In the genomic region with DNA sequence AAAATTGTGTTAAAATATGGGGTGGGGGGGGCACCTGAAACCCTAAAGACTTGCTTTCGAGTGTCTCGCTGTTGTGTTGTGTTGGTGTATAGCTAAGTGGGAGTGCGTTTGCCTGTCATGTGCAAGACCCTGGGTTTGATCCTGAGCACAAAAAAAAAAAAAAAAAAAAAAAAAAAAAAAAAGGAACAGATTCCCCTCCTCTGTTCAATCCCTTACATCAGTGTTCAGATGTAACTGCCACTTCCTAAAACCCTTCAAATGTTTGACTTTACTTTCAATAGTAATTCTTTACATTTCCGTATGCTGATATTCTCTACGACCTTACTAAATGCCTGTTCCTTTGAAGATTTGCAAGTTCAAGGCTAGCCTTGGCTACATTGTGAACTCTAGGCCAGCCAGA, we compare ENCODE assay signal across 8 mouse cellular contexts. TPM values are rescaled to one million over a fixed set of nuclear protein-coding genes. Genes with fewer than 3 reads are reported as not detected.
DNase-seq lines count a peak whose midpoint lies in the region; ATAC-seq and TF ChIP-seq lines count a peak whose summit lies in the region.

No protein-coding gene starts in this region.

- intact Hi-C loops in heart, adult 2 months (cut with DNase I) = no loop called here
- intact Hi-C loops in heart, postnatal 10 days (cut with DNase I) = no loop called here
- intact Hi-C loops in left cerebral cortex, postnatal 10 days (cut with DNase I) = no loop called here

- no peak for TF ChIP-seq RAD21 in CH12.LX (IDR thresholded peaks at IDR 0.05; ENCODE audit: low read depth, low read length)

- peak overlapping the region; percentile 57; the same call in 1 of the 2 replicates for H3K4me3 ChIP-seq in heart, adult 2 months
- H3K4me3 ChIP-seq in CH12.LX (replicated peaks in 1 of 3; ENCODE audit: low read depth in 2 of 3, low read length in 2 of 3, poor library complexity in 1 of 3) = peak overlapping the region; percentile 89 to 92 (median 91)
- peak overlapping the region; percentile 89 for H3K4me3 ChIP-seq in forebrain, postnatal 0 days (ENCODE audit: low read depth, low read length)
- H3K4me3 ChIP-seq in liver, embryonic 15.5 days (replicated peaks) = peak overlapping the region; percentile 95

- peaks cover 3% of the 10 kb centered on the region for H3K4me1 ChIP-seq in heart, adult 2 months (ENCODE audit: control insufficient read depth, insufficient read depth, low read length)
- H3K4me1 ChIP-seq in CH12.LX (ENCODE audit: control insufficient read depth in 1 of 2, insufficient read depth in 2 of 2) = peaks cover 21 to 78% of the 10 kb centered on the region in 2 experiments
- H3K4me1 ChIP-seq in forebrain, postnatal 0 days (ENCODE audit: insufficient read depth) = peaks cover 27% of the 10 kb centered on the region
- H3K4me1 ChIP-seq in liver, embryonic 15.5 days (replicated peaks) = peaks cover 35% of the 10 kb centered on the region

- no peak for ATAC-seq in forebrain, postnatal 0 days
- ATAC-seq in liver, embryonic 15.5 days (ENCODE audit: insufficient read depth) = no peak

- H3K9ac ChIP-seq in heart, adult 2 months (ENCODE audit: low read depth, low read length) = no peak overlapping the region
- peak overlapping the region; percentile 82 for H3K9ac ChIP-seq in CH12.LX (ENCODE audit: insufficient read depth, low read depth)
- peak overlapping the region; percentile 84 for H3K9ac ChIP-seq in forebrain, postnatal 0 days
- H3K9ac ChIP-seq in liver, embryonic 15.5 days = peak overlapping the region; percentile 88; the same call in 1 of the 2 replicates

- dilution Hi-C loops in CH12.LX (cut with MboI; ENCODE audit: extremely low pct_ligation_motif_present, extremely low pct_unique_long_range_greater_than_20kb, low sequenced_read_pairs) = no loop called here

- in situ Hi-C loops in CH12.LX (cut with MboI; ENCODE audit: low pct_ligation_motif_present, low pct_unique_long_range_greater_than_20kb, low sequenced_read_pairs) = loop anchor here (25.0 kb wide), 1 partner anchor 818 kb away; a partner anchor contains a TSS

- no peak for TF ChIP-seq POLR2A in heart, adult 2 months (IDR thresholded peaks at IDR 0.05; ENCODE audit: insufficient read depth, low read depth, low read length)
- no peak for TF ChIP-seq POLR2A in CH12.LX (IDR thresholded peaks at IDR 0.05; ENCODE audit: low read depth, low read length)

- WGBS in heart, adult 2 months = 68% methylated on average over 5 of the region's 5 CpGs
- WGBS in forebrain, postnatal 0 days = 76% methylated on average over 5 of the region's 5 CpGs
- WGBS in liver, embryonic 15.5 days (ENCODE audit: insufficient replicate concordance) = 55% methylated on average over 5 of the region's 5 CpGs

- H3K9me3 ChIP-seq in CH12.LX (replicated peaks; ENCODE audit: low read length) = no peaks in the 10 kb centered on the region
- no peaks in the 10 kb centered on the region for H3K9me3 ChIP-seq in forebrain, postnatal 0 days (ENCODE audit: low read length)
- no peaks in the 10 kb centered on the region for H3K9me3 ChIP-seq in liver, embryonic 15.5 days (replicated peaks)

- H3K4me2 ChIP-seq in CH12.LX (ENCODE audit: insufficient read depth, low read depth, poor library complexity, severe bottlenecking) = peak overlapping the region; percentile 98
- peak overlapping the region; percentile 76 for H3K4me2 ChIP-seq in forebrain, postnatal 0 days (ENCODE audit: low read depth)
- H3K4me2 ChIP-seq in liver, embryonic 15.5 days = peak overlapping the region; percentile 82

- no peaks in the 10 kb centered on the region for H3K27me3 ChIP-seq in heart, adult 2 months (ENCODE audit: control insufficient read depth, insufficient read depth, low read length)
- no peaks in the 10 kb centered on the region for H3K27me3 ChIP-seq in CH12.LX (replicated peaks)
- H3K27me3 ChIP-seq in forebrain, postnatal 0 days (ENCODE audit: insufficient read depth, low read length) = no peaks in the 10 kb centered on the region
- H3K27me3 ChIP-seq in liver, embryonic 15.5 days = no peaks in the 10 kb centered on the region

- peaks cover 2% of the 10 kb centered on the region; the same call in 1 of the 2 replicates for H3K79me2 ChIP-seq in heart, adult 2 months (replicated peaks; ENCODE audit: control insufficient read depth, insufficient read depth, low read length)
- peaks cover 57% of the 10 kb centered on the region for H3K79me2 ChIP-seq in CH12.LX (replicated peaks; ENCODE audit: control insufficient read depth, extremely low read depth, insufficient read depth, poor library complexity, severe bottlenecking)

- H3K36me3 ChIP-seq in heart, adult 2 months (ENCODE audit: control insufficient read depth, insufficient read depth, low read length) = peaks cover 3% of the 10 kb centered on the region; the same call in 1 of the 2 replicates
- peaks cover 16 to 45% of the 10 kb centered on the region in 2 experiments for H3K36me3 ChIP-seq in CH12.LX (replicated peaks in 1 of 2; ENCODE audit: control insufficient read depth in 1 of 2, insufficient read depth in 1 of 2, low read length in 1 of 2)
- no peaks in the 10 kb centered on the region for H3K36me3 ChIP-seq in forebrain, postnatal 0 days (ENCODE audit: insufficient read depth)
- H3K36me3 ChIP-seq in liver, embryonic 15.5 days (replicated peaks) = peaks cover 10% of the 10 kb centered on the region

- no peak for DNase-seq in heart, adult 2 months
- no peak for DNase-seq in heart, postnatal 10 days
- DNase-seq in CH12.LX (ENCODE audit: extremely low read depth) = no peak
- DNase-seq in forebrain, postnatal 0 days = no peak
- DNase-seq in thymus, postnatal 4 days = no peak
- no peak for DNase-seq in testis, postnatal 14 days (ENCODE audit: low spot score)
- no peak for DNase-seq in left cerebral cortex, postnatal 10 days (ENCODE audit: extremely low spot score in 1 of 2, low spot score in 2 of 2)

- TF ChIP-seq EP300 in heart, adult 2 months (IDR thresholded peaks at IDR 0.05; ENCODE audit: insufficient read depth, low read depth, low read length) = no peak
- TF ChIP-seq EP300 in CH12.LX (IDR thresholded peaks at IDR 0.05; ENCODE audit: low read length) = no peak

- no peak overlapping the region for H3K27ac ChIP-seq in heart, adult 2 months
- no peak overlapping the region for H3K27ac ChIP-seq in CH12.LX (ENCODE audit: insufficient read depth, low read depth)
- H3K27ac ChIP-seq in forebrain, postnatal 0 days (ENCODE audit: low read depth, low read length) = no peak overlapping the region
- no peak overlapping the region for H3K27ac ChIP-seq in liver, embryonic 15.5 days (replicated peaks)

- no peak for TF ChIP-seq CTCF in heart, adult 2 months (IDR thresholded peaks at IDR 0.05)
- TF ChIP-seq CTCF in CH12.LX (conservative IDR thresholded peaks at IDR 0.05 in 1 of 2, IDR thresholded peaks at IDR 0.05 in 1 of 2; ENCODE audit: low read depth in 2 of 2, low read length in 2 of 2) = no peak
- TF ChIP-seq CTCF in forebrain, postnatal 0 days (IDR thresholded peaks at IDR 0.05; ENCODE audit: low read depth) = no peak

TF ChIP-seq in CH12.LX, 34 proteins besides CTCF, POLR2A, EP300 and RAD21:
- TF ChIP-seq JUN (IDR thresholded peaks at IDR 0.05; ENCODE audit: insufficient read depth, low read depth, low read length) (no peak), ZNF384 (IDR thresholded peaks at IDR 0.05; ENCODE audit: low read depth, low read length) (peak; percentile 91)

RNA-seq across cellular contexts. Expression of a gene that starts 0.8 kb away (rescaled TPM):
- total RNA-seq in heart, adult 2 months (2021) = 10 to 100 TPM; 11.1 to 12.5 TPM
- polyA plus RNA-seq in heart, adult 2 months (2012; rRNA removed) = 7.3 and 8.6 TPM in 2 replicates
- 10 to 100 TPM; 23.9 to 24.2 TPM for total RNA-seq in heart, postnatal 10 days (2021)
- total RNA-seq in CH12.LX (2012; rRNA removed) (22.6 TPM in 2 replicates), CH12.LX (2014; rRNA removed) (25.0 and 27.0 TPM in 2 replicates)
- polyA plus RNA-seq in CH12.LX (2012; ENCODE audit: insufficient read length, low read depth) = 28.5 and 32.2 TPM in 2 replicates
- total RNA-seq in forebrain, postnatal 0 days (2014; rRNA removed) = 40.7 and 49.9 TPM in 2 replicates
- 33.2 and 52.9 TPM in 2 replicates for polyA plus RNA-seq in forebrain, postnatal 0 days (2015; fragmentation: Nextera tagmentation; extraction: Ambion mirVana)
- 11.2 TPM in 2 replicates for polyA plus RNA-seq in liver, embryonic 15.5 days (2015; fragmentation: Nextera tagmentation; extraction: Ambion mirVana)
- total RNA-seq in left cerebral cortex, postnatal 10 days (2021) = 10 to 100 TPM; 35.0 to 35.3 TPM

RNA-seq across cellular contexts. Expression of a gene that starts 0.9 kb away (rescaled TPM):
- total RNA-seq in heart, adult 2 months (2021) = 10 to 100 TPM; 37.7 to 42.4 TPM
- 26.1 and 32.2 TPM in 2 replicates for polyA plus RNA-seq in heart, adult 2 months (2012; rRNA removed)
- total RNA-seq in heart, postnatal 10 days (2021) = 10 to 100 TPM; 44.7 to 49.5 TPM
- 42.0 and 54.3 TPM in 2 replicates for total RNA-seq in CH12.LX (2012; rRNA removed)
- total RNA-seq in CH12.LX (2014; rRNA removed) = 65.9 and 66.4 TPM in 2 replicates
- 47.9 and 49.8 TPM in 2 replicates for polyA plus RNA-seq in CH12.LX (2012; ENCODE audit: insufficient read length, low read depth)
- 43.6 and 43.7 TPM in 2 replicates for total RNA-seq in forebrain, postnatal 0 days (2014; rRNA removed)
- 51.0 and 61.0 TPM in 2 replicates for polyA plus RNA-seq in forebrain, postnatal 0 days (2015; fragmentation: Nextera tagmentation; extraction: Ambion mirVana)
- polyA plus RNA-seq in liver, embryonic 15.5 days (2015; fragmentation: Nextera tagmentation; extraction: Ambion mirVana) = 27.5 and 28.9 TPM in 2 replicates
- 10 to 100 TPM; 25.2 to 29.2 TPM for total RNA-seq in left cerebral cortex, postnatal 10 days (2021)
